Mouse (Mus musculus): ENCODE data around the gene Hace1. TPM values are rescaled to one million over a fixed set of nuclear protein-coding genes. Genes with fewer than 3 reads are reported as not detected.

Gene Hace1
- polyA plus RNA-seq, 1 experiment from 2014 or later: 19.3 TPM

DNA sequence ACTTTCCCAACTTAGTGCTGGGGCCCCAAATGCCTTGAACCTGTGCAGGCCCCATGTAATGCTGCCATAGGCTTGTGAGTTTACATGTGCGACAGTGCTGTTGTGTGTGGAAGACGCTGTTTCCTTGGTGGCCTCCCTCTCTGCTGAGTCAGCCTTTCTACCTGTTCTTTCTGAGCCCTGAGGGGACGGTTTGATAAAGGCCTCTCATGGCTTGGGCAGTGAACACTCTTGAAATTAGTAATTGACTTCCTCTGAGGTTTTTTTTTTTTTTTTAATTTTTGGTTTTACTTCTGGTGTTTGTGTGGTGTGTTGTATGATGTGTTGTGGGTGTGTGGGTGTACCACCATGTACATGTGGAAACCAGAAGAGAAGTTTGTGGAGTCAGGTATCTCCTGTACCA is 57.6 kb downstream of the Hace1 start:
- no peak overlapping the region for H3K27ac ChIP-seq (ENCODE audit: low read depth)
- no peaks in the 10 kb centered on the region for H3K9me3 ChIP-seq (ENCODE audit: low read depth, low read length)
- DNase-seq (no peak), ATAC-seq (ENCODE audit: insufficient read depth) (no peak)
- no peaks in the 10 kb centered on the region for H3K27me3 ChIP-seq (ENCODE audit: insufficient read depth, low read length)
- H3K36me3 ChIP-seq (ENCODE audit: insufficient read depth): no peaks in the 10 kb centered on the region; the same call in 1 of the 2 replicates
- no peak overlapping the region for H3K4me2 ChIP-seq
- no peak overlapping the region for H3K4me3 ChIP-seq (ENCODE audit: low read depth, low read length)
- no peak for TF ChIP-seq CTCF (IDR thresholded peaks at IDR 0.05; ENCODE audit: low read depth)
- 84% methylated on average over 3 of the region's 3 CpGs for WGBS
- H3K4me1 ChIP-seq (ENCODE audit: insufficient read depth): no peaks in the 10 kb centered on the region
- H3K9ac ChIP-seq: no peak overlapping the region

DNA sequence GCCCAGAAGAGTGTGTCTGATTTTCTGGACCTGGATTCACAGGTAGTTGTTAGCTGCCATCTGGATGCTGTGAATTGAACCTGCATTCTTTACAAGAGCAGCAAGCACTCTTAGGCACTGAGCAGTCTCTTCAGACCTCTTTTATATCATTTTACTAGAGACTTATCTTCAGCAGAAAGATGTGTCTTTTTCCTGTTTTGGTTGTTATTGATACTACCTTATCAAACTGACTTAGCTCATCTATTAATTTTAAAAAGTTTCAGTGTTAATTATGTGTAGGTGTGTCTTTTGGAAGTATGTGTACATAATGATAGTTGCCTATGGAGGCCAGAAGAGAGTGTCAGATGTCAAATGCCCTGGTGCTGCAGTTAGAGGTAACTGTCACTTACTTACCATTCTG is 62.1 kb downstream of the Hace1 start:
- peaks cover 7% of the 10 kb centered on the region; the same call in 1 of the 2 replicates for H3K36me3 ChIP-seq (ENCODE audit: insufficient read depth)
- DNase-seq (no peak), ATAC-seq (ENCODE audit: insufficient read depth) (no peak)
- no peak overlapping the region for H3K9ac ChIP-seq
- no peak for TF ChIP-seq CTCF (IDR thresholded peaks at IDR 0.05; ENCODE audit: low read depth)
- no peak overlapping the region for H3K4me2 ChIP-seq
- H3K4me3 ChIP-seq (ENCODE audit: low read depth, low read length): no peak overlapping the region
- no peak overlapping the region for H3K27ac ChIP-seq (ENCODE audit: low read depth)
- no peaks in the 10 kb centered on the region for H3K27me3 ChIP-seq (ENCODE audit: insufficient read depth, low read length)
- H3K4me1 ChIP-seq (ENCODE audit: insufficient read depth): no peaks in the 10 kb centered on the region
- H3K9me3 ChIP-seq (ENCODE audit: low read depth, low read length): no peaks in the 10 kb centered on the region

DNA sequence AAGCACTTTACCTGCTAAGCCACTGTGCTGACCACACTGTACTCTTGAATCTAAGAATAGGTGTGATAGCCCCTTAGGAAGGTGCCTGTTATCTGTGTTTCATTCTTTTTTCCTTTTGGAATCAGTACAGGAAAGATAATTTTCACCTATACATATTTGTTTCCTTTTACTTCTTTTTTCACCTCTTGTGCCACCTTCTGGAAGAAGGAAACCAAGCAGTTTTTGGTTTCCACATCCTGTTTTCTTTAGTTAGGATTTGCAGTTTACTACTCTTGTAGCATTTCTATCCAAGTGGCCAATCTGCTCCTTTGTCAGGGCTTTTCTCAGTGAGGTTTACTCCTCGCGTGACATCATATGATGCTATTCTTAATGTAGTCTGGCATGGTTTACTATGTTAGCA is 76.4 kb downstream of the Hace1 start:
- ATAC-seq (ENCODE audit: insufficient read depth) (no peak), DNase-seq (no peak)
- H3K9ac ChIP-seq: no peak overlapping the region
- H3K4me2 ChIP-seq: no peak overlapping the region
- 95% methylated on average over 2 of the region's 2 CpGs for WGBS
- H3K4me3 ChIP-seq (ENCODE audit: low read depth, low read length): no peak overlapping the region
- H3K36me3 ChIP-seq (ENCODE audit: insufficient read depth): peaks cover 9% of the 10 kb centered on the region; the same call in 1 of the 2 replicates
- no peaks in the 10 kb centered on the region for H3K4me1 ChIP-seq (ENCODE audit: insufficient read depth)
- H3K27me3 ChIP-seq (ENCODE audit: insufficient read depth, low read length): no peaks in the 10 kb centered on the region
- H3K27ac ChIP-seq (ENCODE audit: low read depth): no peak overlapping the region
- no peaks in the 10 kb centered on the region for H3K9me3 ChIP-seq (ENCODE audit: low read depth, low read length)
- TF ChIP-seq CTCF (IDR thresholded peaks at IDR 0.05; ENCODE audit: low read depth): no peak

DNA sequence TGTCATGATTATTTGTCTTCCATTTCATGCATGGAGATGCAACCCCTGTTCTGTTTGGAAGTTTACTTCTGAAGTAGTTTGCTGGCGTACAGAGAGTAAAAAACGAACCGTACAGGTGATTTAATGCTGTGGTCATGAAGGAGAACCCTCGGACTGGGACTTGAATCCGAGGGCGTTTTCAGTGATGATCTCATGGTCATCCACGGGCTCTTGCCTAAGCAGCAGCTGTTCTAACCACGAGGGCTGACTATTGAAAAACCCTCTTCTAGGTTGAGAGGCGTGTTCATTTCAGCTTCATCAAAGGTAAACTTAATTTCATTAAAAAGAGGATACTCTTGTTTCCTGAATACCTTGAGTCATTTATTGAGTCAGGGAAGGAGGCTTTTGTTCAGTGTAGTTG is 84.4 kb downstream of the Hace1 start:
- no peak overlapping the region for H3K4me2 ChIP-seq
- H3K9ac ChIP-seq: no peak overlapping the region
- no peaks in the 10 kb centered on the region for H3K9me3 ChIP-seq (ENCODE audit: low read depth, low read length)
- no peaks in the 10 kb centered on the region for H3K4me1 ChIP-seq (ENCODE audit: insufficient read depth)
- no peak for TF ChIP-seq CTCF (IDR thresholded peaks at IDR 0.05; ENCODE audit: low read depth)
- WGBS: 87% methylated on average over 9 of the region's 9 CpGs
- ATAC-seq (ENCODE audit: insufficient read depth) (no peak), DNase-seq (no peak)
- no peak overlapping the region for H3K4me3 ChIP-seq (ENCODE audit: low read depth, low read length)
- H3K27me3 ChIP-seq (ENCODE audit: insufficient read depth, low read length): no peaks in the 10 kb centered on the region
- H3K27ac ChIP-seq (ENCODE audit: low read depth): no peak overlapping the region
- no peaks in the 10 kb centered on the region for H3K36me3 ChIP-seq (ENCODE audit: insufficient read depth)

DNA sequence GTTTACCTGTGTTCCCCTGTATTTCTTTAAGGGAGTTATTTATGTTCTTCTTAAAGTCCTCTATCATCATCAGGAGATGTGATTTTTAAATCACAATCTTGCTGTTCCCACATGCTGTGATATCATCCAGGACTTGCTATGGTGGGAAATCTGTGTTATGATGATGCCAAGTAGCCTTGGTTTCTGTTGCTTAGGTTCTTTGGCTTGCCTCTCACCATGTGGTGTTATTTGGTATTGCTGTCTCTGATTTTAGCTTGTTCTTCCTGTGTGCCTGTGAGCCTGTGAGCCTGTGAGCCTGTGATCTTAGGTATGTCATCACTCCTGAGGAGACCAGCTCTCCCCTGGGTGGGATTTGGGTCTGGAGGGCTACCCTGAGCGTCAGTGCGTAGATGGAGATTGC is 90.6 kb downstream of the Hace1 start:
- Histone ChIP-seq H3K27ac (ENCODE audit: low read depth) (no peak overlapping the region), H3K36me3 (ENCODE audit: insufficient read depth) (0 out of 2 replicates have a peak, but pooled peaks cover 6% of the 10 kb centered on the region), H3K4me3 (ENCODE audit: low read depth, low read length) (no peak overlapping the region), H3K4me1 (ENCODE audit: insufficient read depth) (no peaks in the 10 kb centered on the region), H3K4me2 (no peak overlapping the region), H3K9me3 (ENCODE audit: low read depth, low read length) (no peaks in the 10 kb centered on the region), H3K27me3 (ENCODE audit: insufficient read depth, low read length) (no peaks in the 10 kb centered on the region), H3K9ac (no peak overlapping the region)
- WGBS: 98% methylated on average over 2 of the region's 2 CpGs
- ATAC-seq (ENCODE audit: insufficient read depth) (no peak), DNase-seq (no peak)
- TF ChIP-seq CTCF (IDR thresholded peaks at IDR 0.05; ENCODE audit: low read depth): no peak

DNA sequence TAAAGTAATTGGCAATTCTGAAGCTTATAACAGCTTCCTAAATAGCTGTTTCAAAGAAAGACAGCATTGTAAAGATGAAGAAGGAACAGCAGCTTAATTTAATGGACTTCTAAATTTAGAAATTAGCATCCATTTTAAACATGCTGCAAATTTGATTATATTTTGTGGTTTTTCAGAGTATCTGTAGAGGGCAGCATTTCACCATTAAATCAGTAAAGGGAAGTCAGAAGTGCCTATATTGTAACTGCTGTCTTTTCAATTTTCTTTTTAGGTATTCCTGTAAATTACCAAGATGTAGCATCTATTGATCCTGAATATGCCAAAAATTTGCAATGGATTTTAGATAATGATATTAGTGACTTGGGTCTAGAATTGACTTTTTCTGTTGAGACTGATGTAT is 99.2 kb downstream of the Hace1 start:
- no peak for ATAC-seq (ENCODE audit: insufficient read depth)
- TF ChIP-seq CTCF (IDR thresholded peaks at IDR 0.05; ENCODE audit: low read depth): peak; percentile 40
- H3K27ac ChIP-seq (ENCODE audit: low read depth): no peak overlapping the region
- no peaks in the 10 kb centered on the region for H3K4me1 ChIP-seq (ENCODE audit: insufficient read depth)
- H3K4me2 ChIP-seq: no peak overlapping the region
- no peak overlapping the region for H3K4me3 ChIP-seq (ENCODE audit: low read depth, low read length)
- no peaks in the 10 kb centered on the region for H3K9me3 ChIP-seq (ENCODE audit: low read depth, low read length)
- DNase-seq: peak; percentile 63
- H3K27me3 ChIP-seq (ENCODE audit: insufficient read depth, low read length): no peaks in the 10 kb centered on the region
- H3K9ac ChIP-seq: no peak overlapping the region
- H3K36me3 ChIP-seq (ENCODE audit: insufficient read depth): 0 out of 2 replicates have a peak, but pooled peaks cover 5% of the 10 kb centered on the region

DNA sequence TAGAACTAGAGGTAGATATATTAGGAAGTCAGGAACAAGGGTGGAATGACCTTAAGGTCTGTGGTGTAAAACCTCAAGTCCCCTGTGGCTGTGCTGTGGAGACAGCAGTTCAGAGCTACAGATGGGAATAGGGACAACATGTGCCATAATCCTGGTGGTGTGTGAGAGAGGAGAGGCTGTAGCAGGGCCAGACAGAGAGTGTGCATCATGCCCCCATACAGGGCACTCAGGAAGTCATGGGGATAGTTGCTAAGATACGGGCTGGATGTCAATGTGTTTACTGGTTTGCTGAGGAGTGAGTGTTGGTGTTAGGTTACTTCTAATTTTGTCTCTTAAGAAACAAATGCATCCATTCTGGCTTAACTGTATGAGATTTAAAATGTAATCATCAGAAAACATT is 108.6 kb downstream of the Hace1 start:
- DNase-seq: no peak
- Histone ChIP-seq H3K36me3 (ENCODE audit: insufficient read depth) (no peaks in the 10 kb centered on the region; the same call in 1 of the 2 replicates), H3K9me3 (ENCODE audit: low read depth, low read length) (no peaks in the 10 kb centered on the region), H3K27ac (ENCODE audit: low read depth) (no peak overlapping the region), H3K4me2 (no peak overlapping the region), H3K4me3 (ENCODE audit: low read depth, low read length) (no peak overlapping the region), H3K9ac (no peak overlapping the region), H3K4me1 (ENCODE audit: insufficient read depth) (no peaks in the 10 kb centered on the region), H3K27me3 (ENCODE audit: insufficient read depth, low read length) (no peaks in the 10 kb centered on the region)
- ATAC-seq (ENCODE audit: insufficient read depth): no peak
- no peak for TF ChIP-seq CTCF (IDR thresholded peaks at IDR 0.05; ENCODE audit: low read depth)
- WGBS: 67% methylated on average over 1 of the region's 1 CpGs

DNA sequence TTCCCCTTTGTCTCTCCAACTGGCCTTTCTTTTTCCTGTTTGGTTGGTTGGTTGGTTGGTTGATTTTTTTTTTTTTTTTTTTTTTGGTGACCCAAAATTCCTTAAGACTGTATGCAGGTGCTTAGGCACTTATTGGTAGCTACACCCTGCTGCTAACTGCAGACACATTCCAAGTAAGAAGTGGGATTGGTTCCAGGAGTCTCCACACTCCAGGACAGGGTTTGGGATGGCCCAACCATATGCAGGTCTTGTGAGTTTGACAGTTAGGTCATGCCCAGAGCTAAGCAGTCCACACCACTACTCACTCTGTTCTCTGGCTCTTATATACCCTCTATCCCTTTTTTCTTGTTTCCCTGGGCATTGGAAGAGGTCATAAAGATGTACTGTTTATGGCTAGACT is 117.3 kb downstream of the Hace1 start:
- Histone ChIP-seq H3K9me3 (ENCODE audit: low read depth, low read length) (no peaks in the 10 kb centered on the region), H3K4me2 (no peak overlapping the region), H3K27ac (ENCODE audit: low read depth) (no peak overlapping the region), H3K36me3 (ENCODE audit: insufficient read depth) (no peaks in the 10 kb centered on the region), H3K4me1 (ENCODE audit: insufficient read depth) (no peaks in the 10 kb centered on the region), H3K4me3 (ENCODE audit: low read depth, low read length) (no peak overlapping the region), H3K27me3 (ENCODE audit: insufficient read depth, low read length) (no peaks in the 10 kb centered on the region), H3K9ac (no peak overlapping the region)
- no peak for TF ChIP-seq CTCF (IDR thresholded peaks at IDR 0.05; ENCODE audit: low read depth)
- ATAC-seq (ENCODE audit: insufficient read depth): no peak
- no peak for DNase-seq
